Mouse (Mus musculus) hindlimb bud, embryonic 11.5 days (tissue): ENCODE data around the gene Ncs1.

Experiments
- DNase-seq: peaks from one replicate; pipeline ENCODE4 v3.0.0-alpha.2; 2012; ENCODE audit warnings: low read depth, low spot score; ENCODE audit errors: extremely low spot score

The Ncs1 gene

GRCm38 (mm10) chr2:31327186-31327585, 81.6 kb downstream of the Ncs1 start:
- DNase-seq = no peak

- DNase-seq = no peak
Measured at GRCm38 (mm10) chr2:31337706-31338330, 92.2 kb downstream of the Ncs1 start.

GRCm38 (mm10) chr2:31339826-31340225, 94.2 kb downstream of the Ncs1 start:
- peak; percentile 67 for DNase-seq

- DNase-seq = no peak
Measured at GRCm38 (mm10) chr2:31341726-31342535, 96.3 kb downstream of the Ncs1 start.
